Mouse (Mus musculus) thymus, postnatal 36 days (tissue): ENCODE data around the gene Ripor2.

Experiments
- DNase-seq, 2 experiments: peaks; one replicate each; pipeline ENCODE4 v3.0.0; 2022; ENCODE audit warnings: mixed read lengths in 2 of 2

The Ripor2 gene

GRCm38 (mm10) chr13:24619711-24620110 lies 37.7 kb downstream of the Ripor2 start:
- DNase-seq: no peak

GRCm38 (mm10) chr13:24620439-24620838 lies 38.5 kb downstream of the Ripor2 start:
- no peak for DNase-seq

GRCm38 (mm10) chr13:24623631-24624030 lies 41.6 kb downstream of the Ripor2 start:
- no peak for DNase-seq

GRCm38 (mm10) chr13:24625071-24625470 lies 43.1 kb downstream of the Ripor2 start:
- DNase-seq: no peak

GRCm38 (mm10) chr13:24626698-24627436 lies 44.9 kb downstream of the Ripor2 start:
- no peak for DNase-seq

GRCm38 (mm10) chr13:24628192-24628591 lies 46.2 kb downstream of the Ripor2 start:
- no peak for DNase-seq

GRCm38 (mm10) chr13:24629073-24629621 lies 47.2 kb downstream of the Ripor2 start:
- no peak for DNase-seq

- DNase-seq: no peak
These were observed 48.4 kb downstream of the Ripor2 start for GRCm38 (mm10) chr13:24630364-24630763.

- no peak for DNase-seq
These were observed 51.1 kb downstream of the Ripor2 start for GRCm38 (mm10) chr13:24632988-24633577.

GRCm38 (mm10) chr13:24634346-24635120 lies 52.5 kb downstream of the Ripor2 start:
- no peak for DNase-seq

- DNase-seq: peak; percentile 74 to 75
These were observed 56.6 kb downstream of the Ripor2 start for GRCm38 (mm10) chr13:24638371-24639214.

GRCm38 (mm10) chr13:24639215-24640165 lies 57.5 kb downstream of the Ripor2 start:
- DNase-seq: peak in 1 of 2 experiments; percentile 42

- no peak for DNase-seq
These were observed 58.2 kb downstream of the Ripor2 start for GRCm38 (mm10) chr13:24640166-24640560.

- DNase-seq: no peak
These were observed 58.9 kb downstream of the Ripor2 start for GRCm38 (mm10) chr13:24640836-24641385.

GRCm38 (mm10) chr13:24641491-24642430 lies 59.8 kb downstream of the Ripor2 start:
- no peak for DNase-seq

GRCm38 (mm10) chr13:24645146-24645545 lies 63.2 kb downstream of the Ripor2 start:
- DNase-seq: no peak

GRCm38 (mm10) chr13:24646324-24646723 lies 64.3 kb downstream of the Ripor2 start:
- no peak for DNase-seq

- no peak for DNase-seq
These were observed 65.5 kb downstream of the Ripor2 start for GRCm38 (mm10) chr13:24647444-24647843.

GRCm38 (mm10) chr13:24648027-24648426 lies 66.0 kb downstream of the Ripor2 start:
- no peak for DNase-seq

GRCm38 (mm10) chr13:24648668-24649067 lies 66.7 kb downstream of the Ripor2 start:
- no peak for DNase-seq
